Mouse (Mus musculus): ENCODE data around the gene Arhgef7. TPM values are rescaled to one million over a fixed set of nuclear protein-coding genes. Genes with fewer than 3 reads are reported as not detected.

Arhgef7 gene
- polyA plus RNA-seq, 1 experiment from 2014 or later: 57.0 TPM

DNA sequence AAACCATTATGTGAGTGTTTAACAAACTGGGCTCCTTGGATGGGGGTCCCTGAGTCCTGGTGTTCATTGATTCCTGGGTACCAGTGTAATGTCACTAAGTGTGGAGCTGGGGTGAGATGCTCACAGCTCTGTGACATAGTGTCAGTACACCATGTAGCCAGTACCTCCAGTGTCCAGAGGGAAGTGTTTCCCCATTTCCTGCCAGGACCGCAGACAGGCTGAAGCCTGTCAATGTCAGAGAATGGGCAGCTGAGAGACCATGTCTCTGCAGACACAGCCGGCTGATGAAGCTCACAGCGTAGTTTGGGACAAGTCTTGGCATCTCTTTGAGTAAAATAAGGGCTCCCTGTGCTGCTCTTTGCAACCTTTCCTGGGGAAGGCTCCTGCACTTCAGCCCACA is 24.8 kb downstream of the Arhgef7 start:
- Histone ChIP-seq H3K4me3 (ENCODE audit: low read depth, low read length) (no peak overlapping the region), H3K9me3 (ENCODE audit: control insufficient read depth, low read length) (no peaks in the 10 kb centered on the region), H3K27ac (ENCODE audit: low read depth, low read length) (no peak overlapping the region), H3K4me2 (replicated peaks; ENCODE audit: low read depth, low read length) (no peak overlapping the region), H3K4me1 (replicated peaks; ENCODE audit: control insufficient read depth, insufficient read depth, low read length) (no peaks in the 10 kb centered on the region), H3K9ac (ENCODE audit: low read depth, low read length) (no peak overlapping the region), H3K36me3 (ENCODE audit: control insufficient read depth, insufficient read depth, low read length) (no peaks in the 10 kb centered on the region), H3K27me3 (ENCODE audit: control insufficient read depth, insufficient read depth, low read length) (no peaks in the 10 kb centered on the region)
- no peak for ATAC-seq (ENCODE audit: low FRiP score)
- no peak for DNase-seq (ENCODE audit: low spot score)
- 80% methylated on average over 3 of the region's 3 CpGs for WGBS

DNA sequence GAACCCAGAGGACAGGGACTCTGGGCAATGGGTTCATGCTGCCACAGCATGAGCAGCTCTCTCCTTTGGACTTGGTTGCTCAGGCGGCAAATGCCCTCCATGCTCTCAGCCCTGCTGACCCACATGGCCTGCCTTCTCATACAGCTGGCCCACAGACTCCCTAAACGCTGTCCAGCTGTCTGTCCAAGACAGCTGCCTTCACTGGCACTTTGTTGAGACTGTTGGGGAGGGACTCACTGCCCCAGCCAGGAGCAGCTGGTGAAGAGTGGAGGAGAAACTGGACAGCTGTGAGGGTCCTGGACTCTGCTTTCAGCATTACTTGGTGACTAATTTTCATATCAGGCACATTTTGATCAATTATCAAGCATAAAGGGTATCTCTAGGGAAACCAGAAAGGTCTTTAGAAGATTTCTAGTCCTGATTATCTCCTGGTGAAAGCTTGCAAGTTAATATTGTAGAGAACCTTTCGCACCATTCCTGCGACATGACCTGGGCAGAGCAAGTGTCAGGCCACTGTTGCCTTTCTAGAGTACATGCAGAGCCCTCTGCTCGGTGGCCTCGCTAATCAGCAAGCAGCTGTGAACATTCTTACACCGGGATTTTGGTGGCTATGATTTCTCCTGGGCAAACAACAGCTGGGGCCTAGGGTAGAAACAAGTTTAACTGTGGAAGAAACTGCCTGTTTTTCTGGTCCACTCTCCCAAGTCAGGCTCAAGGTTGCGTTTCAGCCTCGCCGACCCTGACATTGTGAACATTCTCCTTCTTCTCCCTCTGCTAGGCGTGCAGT is 25.8 kb downstream of the Arhgef7 start:
- no peak for ATAC-seq (ENCODE audit: low FRiP score)
- H3K9me3 ChIP-seq (ENCODE audit: control insufficient read depth, low read length): no peaks in the 10 kb centered on the region
- H3K27ac ChIP-seq (ENCODE audit: low read depth, low read length): no peak overlapping the region
- H3K4me2 ChIP-seq (replicated peaks; ENCODE audit: low read depth, low read length): no peak overlapping the region
- H3K4me1 ChIP-seq (replicated peaks; ENCODE audit: control insufficient read depth, insufficient read depth, low read length): no peaks in the 10 kb centered on the region; the same call in 1 of the 2 replicates
- no peak for DNase-seq (ENCODE audit: low spot score)
- no peak overlapping the region for H3K4me3 ChIP-seq (ENCODE audit: low read depth, low read length)
- H3K27me3 ChIP-seq (ENCODE audit: control insufficient read depth, insufficient read depth, low read length): no peaks in the 10 kb centered on the region
- no peak overlapping the region for H3K9ac ChIP-seq (ENCODE audit: low read depth, low read length)
- WGBS: 83% methylated on average over 11 of the region's 11 CpGs
- no peaks in the 10 kb centered on the region for H3K36me3 ChIP-seq (ENCODE audit: control insufficient read depth, insufficient read depth, low read length)

DNA sequence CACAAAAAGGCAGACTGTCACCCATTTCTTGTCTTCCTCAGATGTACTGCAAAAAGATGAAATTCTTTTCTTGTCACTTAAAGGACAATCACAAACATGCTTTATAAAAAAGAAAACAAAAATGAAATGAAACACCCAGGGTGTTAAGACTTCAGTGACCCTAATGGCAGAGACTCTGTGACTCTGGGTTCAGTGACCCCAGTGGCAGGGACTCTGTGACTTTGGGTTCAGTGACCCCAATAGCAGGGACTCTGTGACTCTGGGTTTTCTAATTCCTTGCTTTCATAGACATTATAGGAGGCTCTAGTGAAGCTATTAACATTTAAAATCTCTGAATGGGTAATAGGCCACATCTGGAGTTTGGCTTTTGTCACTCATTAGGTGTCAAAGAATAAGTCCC is 27.2 kb downstream of the Arhgef7 start:
- DNase-seq (ENCODE audit: low spot score) (no peak), ATAC-seq (ENCODE audit: low FRiP score) (no peak)
- H3K36me3 ChIP-seq (ENCODE audit: control insufficient read depth, insufficient read depth, low read length): no peaks in the 10 kb centered on the region
- H3K4me1 ChIP-seq (replicated peaks; ENCODE audit: control insufficient read depth, insufficient read depth, low read length): peaks cover 2% of the 10 kb centered on the region
- H3K9me3 ChIP-seq (ENCODE audit: control insufficient read depth, low read length): no peaks in the 10 kb centered on the region
- no peak overlapping the region for H3K4me2 ChIP-seq (replicated peaks; ENCODE audit: low read depth, low read length)
- no peak overlapping the region for H3K27ac ChIP-seq (ENCODE audit: low read depth, low read length)
- H3K9ac ChIP-seq (ENCODE audit: low read depth, low read length): no peak overlapping the region
- H3K27me3 ChIP-seq (ENCODE audit: control insufficient read depth, insufficient read depth, low read length): no peaks in the 10 kb centered on the region
- no peak overlapping the region for H3K4me3 ChIP-seq (ENCODE audit: low read depth, low read length)

DNA sequence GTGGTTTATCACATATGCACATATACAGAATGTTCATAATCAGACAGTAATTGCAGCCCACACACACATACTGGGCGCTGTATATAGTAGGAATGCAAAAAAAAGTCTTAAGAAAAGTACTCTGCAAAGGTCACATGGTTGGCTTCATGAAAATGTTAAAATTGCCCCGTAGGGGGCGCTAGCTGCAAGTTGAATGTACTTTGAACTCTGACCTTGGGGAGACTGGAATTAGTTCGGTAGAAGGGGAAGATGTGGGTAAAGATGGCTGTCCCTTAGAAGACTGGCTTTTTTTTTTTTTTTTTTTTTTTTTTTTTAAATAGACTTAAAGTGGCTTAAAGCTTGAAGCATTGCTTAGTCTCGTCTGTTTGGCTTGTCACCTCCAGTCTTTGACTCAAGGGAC is 28.4 kb downstream of the Arhgef7 start:
- ATAC-seq (ENCODE audit: low FRiP score): no peak
- DNase-seq (ENCODE audit: low spot score): peak; percentile 82
- Histone ChIP-seq H3K9ac (ENCODE audit: low read depth, low read length) (no peak overlapping the region), H3K9me3 (ENCODE audit: control insufficient read depth, low read length) (no peaks in the 10 kb centered on the region), H3K4me3 (ENCODE audit: low read depth, low read length) (no peak overlapping the region), H3K27ac (ENCODE audit: low read depth, low read length) (no peak overlapping the region), H3K4me1 (replicated peaks; ENCODE audit: control insufficient read depth, insufficient read depth, low read length) (peaks cover 2% of the 10 kb centered on the region), H3K4me2 (replicated peaks; ENCODE audit: low read depth, low read length) (no peak overlapping the region), H3K27me3 (ENCODE audit: control insufficient read depth, insufficient read depth, low read length) (no peaks in the 10 kb centered on the region), H3K36me3 (ENCODE audit: control insufficient read depth, insufficient read depth, low read length) (no peaks in the 10 kb centered on the region)
- WGBS: 19% methylated on average over 5 of the region's 5 CpGs

DNA sequence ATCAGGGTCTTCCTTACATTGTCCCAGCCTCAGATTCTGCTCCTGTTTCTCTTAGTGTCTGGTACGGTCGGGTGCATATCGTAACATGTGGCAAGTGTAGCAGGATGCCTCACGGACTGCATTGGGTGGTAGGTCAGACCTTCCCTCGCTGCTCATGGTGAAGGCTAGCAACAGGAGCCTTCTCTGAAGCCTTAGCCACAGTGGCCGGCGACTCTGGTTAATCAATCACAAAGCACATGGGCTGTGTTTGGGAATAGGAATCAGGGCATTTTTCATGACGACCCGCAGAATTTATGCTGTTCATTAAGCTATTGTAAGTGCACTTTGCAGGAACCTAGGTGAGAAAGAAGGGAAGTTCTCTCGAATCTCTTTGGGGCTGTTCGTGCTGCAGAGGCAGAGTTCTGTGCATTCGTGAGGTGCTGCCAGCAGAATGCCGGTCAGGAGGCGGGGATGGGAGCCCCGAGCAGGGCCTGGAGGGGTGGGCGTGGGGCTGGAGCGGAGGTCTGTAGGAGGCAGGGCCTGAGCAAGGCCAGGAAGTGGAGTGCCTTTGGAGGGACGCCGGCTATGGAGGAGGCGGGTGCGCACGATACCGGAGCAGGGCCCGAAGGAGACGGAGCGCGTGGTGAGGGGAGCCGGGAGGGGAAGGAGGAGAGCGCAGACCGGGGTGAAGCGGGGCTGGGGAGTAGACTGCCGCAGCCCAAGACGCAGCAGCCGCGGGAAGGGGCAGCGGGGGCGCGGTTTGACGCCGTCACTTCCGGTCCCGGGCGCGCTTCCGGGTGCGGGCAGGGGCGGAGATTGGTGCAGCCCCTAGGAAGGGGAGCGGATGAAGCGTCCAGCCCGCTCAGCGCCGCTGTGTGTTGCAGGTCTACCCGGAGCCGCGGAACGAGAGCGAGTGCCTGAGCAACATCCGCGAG is 30.3 kb downstream of the Arhgef7 start:
- Histone ChIP-seq H3K4me1 (replicated peaks; ENCODE audit: control insufficient read depth, insufficient read depth, low read length) (peaks cover 2% of the 10 kb centered on the region), H3K36me3 (ENCODE audit: control insufficient read depth, insufficient read depth, low read length) (no peaks in the 10 kb centered on the region), H3K4me3 (ENCODE audit: low read depth, low read length) (peak overlapping the region; percentile 84), H3K27me3 (ENCODE audit: control insufficient read depth, insufficient read depth, low read length) (no peaks in the 10 kb centered on the region), H3K9me3 (ENCODE audit: control insufficient read depth, low read length) (no peaks in the 10 kb centered on the region), H3K9ac (ENCODE audit: low read depth, low read length) (peak overlapping the region; percentile 89), H3K27ac (ENCODE audit: low read depth, low read length) (peak overlapping the region; percentile 68), H3K4me2 (replicated peaks; ENCODE audit: low read depth, low read length) (peak overlapping the region; percentile 93)
- peak; percentile 97 for ATAC-seq (ENCODE audit: low FRiP score)
- WGBS: 2% methylated on average over 52 of the region's 59 CpGs
- DNase-seq (ENCODE audit: low spot score): peak; percentile 93

DNA sequence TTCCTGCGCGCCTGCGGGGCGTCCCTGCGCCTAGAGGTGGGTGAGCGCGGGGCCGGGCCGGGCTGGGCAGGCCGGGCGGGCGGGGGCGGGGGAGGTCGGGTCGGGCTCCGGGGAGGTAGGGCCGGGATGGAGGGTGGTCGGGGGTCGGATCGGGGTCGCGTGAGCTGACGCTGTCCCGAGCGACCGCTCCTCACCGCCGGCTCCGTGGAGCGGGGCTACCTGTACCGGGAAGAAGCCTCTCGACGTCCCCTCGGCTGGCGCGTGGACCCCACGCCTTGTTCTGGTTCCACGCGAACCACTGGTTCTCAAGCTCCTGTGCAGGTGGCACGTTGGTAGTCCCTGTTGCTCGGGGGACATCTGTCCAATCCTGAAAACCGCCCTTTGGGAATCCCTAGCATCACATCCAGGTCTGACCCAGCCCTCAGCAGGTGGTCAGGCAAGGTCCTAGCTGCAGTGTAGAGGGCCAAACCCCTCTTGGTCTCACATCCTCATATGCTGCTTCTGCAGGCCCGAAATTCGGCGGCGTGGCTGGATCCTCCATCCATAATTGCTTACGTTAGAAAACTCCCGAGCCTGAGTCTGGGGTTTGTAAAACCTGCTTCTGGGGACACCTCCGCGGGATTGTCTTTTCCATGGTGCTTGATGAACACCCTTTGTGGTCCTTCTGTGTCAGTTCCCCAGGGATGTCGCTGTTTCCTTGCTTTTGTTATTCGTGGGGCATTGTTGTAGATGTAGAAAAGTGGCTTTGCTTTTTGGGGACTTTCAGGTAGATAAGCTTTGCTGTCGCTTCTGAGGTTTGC is 31.2 kb downstream of the Arhgef7 start:
- DNase-seq (ENCODE audit: low spot score): peak; percentile 12
- WGBS: 2% methylated on average over 51 of the region's 53 CpGs
- Histone ChIP-seq H3K4me2 (replicated peaks; ENCODE audit: low read depth, low read length) (peak overlapping the region; percentile 93), H3K9me3 (ENCODE audit: control insufficient read depth, low read length) (no peaks in the 10 kb centered on the region), H3K36me3 (ENCODE audit: control insufficient read depth, insufficient read depth, low read length) (no peaks in the 10 kb centered on the region), H3K9ac (ENCODE audit: low read depth, low read length) (peak overlapping the region; percentile 89), H3K4me3 (ENCODE audit: low read depth, low read length) (peak overlapping the region; percentile 84), H3K27ac (ENCODE audit: low read depth, low read length) (peak overlapping the region; percentile 65; the same call in 1 of the 2 replicates), H3K4me1 (replicated peaks; ENCODE audit: control insufficient read depth, insufficient read depth, low read length) (peaks cover 2% of the 10 kb centered on the region), H3K27me3 (ENCODE audit: control insufficient read depth, insufficient read depth, low read length) (no peaks in the 10 kb centered on the region)
- peak; percentile 83; the same call in 1 of the 2 replicates for ATAC-seq (ENCODE audit: low FRiP score)

DNA sequence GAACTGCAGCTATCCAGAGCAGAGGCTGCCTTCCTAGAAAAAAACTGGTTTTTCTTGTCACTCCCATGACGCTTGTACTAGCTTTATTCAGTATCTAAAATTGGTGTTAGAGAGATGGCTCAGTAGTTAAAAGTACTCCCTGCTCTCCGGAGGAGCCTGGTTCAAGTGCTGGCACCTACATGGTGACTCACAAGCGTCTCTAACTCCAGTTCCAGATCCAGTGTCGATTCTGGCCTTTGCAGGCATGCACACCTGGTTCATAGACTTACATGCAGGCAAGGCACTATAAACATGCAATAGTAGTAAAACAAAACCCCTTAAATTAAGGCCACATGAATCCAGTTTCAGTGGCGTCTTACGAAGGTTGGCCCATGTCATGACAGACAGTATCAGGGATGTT is 34.0 kb downstream of the Arhgef7 start:
- H3K27me3 ChIP-seq (ENCODE audit: control insufficient read depth, insufficient read depth, low read length): no peaks in the 10 kb centered on the region
- no peaks in the 10 kb centered on the region for H3K36me3 ChIP-seq (ENCODE audit: control insufficient read depth, insufficient read depth, low read length)
- H3K9ac ChIP-seq (ENCODE audit: low read depth, low read length): no peak overlapping the region
- H3K27ac ChIP-seq (ENCODE audit: low read depth, low read length): no peak overlapping the region
- H3K4me1 ChIP-seq (replicated peaks; ENCODE audit: control insufficient read depth, insufficient read depth, low read length): peaks cover 2% of the 10 kb centered on the region
- WGBS: 95% methylated on average over 6 of the region's 6 CpGs
- DNase-seq (ENCODE audit: low spot score) (no peak), ATAC-seq (ENCODE audit: low FRiP score) (no peak)
- H3K4me3 ChIP-seq (ENCODE audit: low read depth, low read length): no peak overlapping the region
- no peaks in the 10 kb centered on the region for H3K9me3 ChIP-seq (ENCODE audit: control insufficient read depth, low read length)
- H3K4me2 ChIP-seq (replicated peaks; ENCODE audit: low read depth, low read length): no peak overlapping the region

DNA sequence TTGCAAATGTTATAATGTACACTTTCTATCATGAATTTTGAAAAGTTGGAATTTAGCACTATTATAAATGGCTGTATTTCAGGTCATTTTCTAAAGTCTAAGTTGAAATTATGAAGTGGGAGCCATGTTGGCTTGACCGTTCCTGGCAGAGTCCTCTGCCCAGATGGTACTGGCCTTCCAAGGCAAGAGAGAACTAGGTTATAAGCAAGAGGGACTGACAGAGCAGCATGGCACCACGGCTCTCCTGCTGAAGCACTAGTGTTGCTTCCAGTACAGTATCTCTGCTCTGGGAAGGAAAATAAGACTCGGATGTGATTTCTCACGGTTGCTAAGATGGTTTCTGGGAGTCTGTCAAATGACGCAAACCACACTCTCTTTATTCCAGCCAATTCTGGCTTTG is 34.5 kb downstream of the Arhgef7 start:
- DNase-seq (ENCODE audit: low spot score): no peak
- Histone ChIP-seq H3K4me3 (ENCODE audit: low read depth, low read length) (no peak overlapping the region), H3K4me1 (replicated peaks; ENCODE audit: control insufficient read depth, insufficient read depth, low read length) (peaks cover 2% of the 10 kb centered on the region), H3K4me2 (replicated peaks; ENCODE audit: low read depth, low read length) (no peak overlapping the region), H3K27me3 (ENCODE audit: control insufficient read depth, insufficient read depth, low read length) (no peaks in the 10 kb centered on the region), H3K27ac (ENCODE audit: low read depth, low read length) (no peak overlapping the region), H3K36me3 (ENCODE audit: control insufficient read depth, insufficient read depth, low read length) (no peaks in the 10 kb centered on the region), H3K9me3 (ENCODE audit: control insufficient read depth, low read length) (no peaks in the 10 kb centered on the region), H3K9ac (ENCODE audit: low read depth, low read length) (no peak overlapping the region)
- ATAC-seq (ENCODE audit: low FRiP score): no peak
- 91% methylated on average over 5 of the region's 5 CpGs for WGBS

Measured in hindbrain, embryonic 11.5 days (tissue).